Mouse (Mus musculus) cerebellum, postnatal 25 days (tissue): ENCODE data around the gene Spic.

Experiments
- DNase-seq, 2 experiments: peaks; one replicate each; pipeline ENCODE4 v3.0.0; 2021; ENCODE audit warnings: mixed read lengths in 2 of 2

Spic gene

DNA sequence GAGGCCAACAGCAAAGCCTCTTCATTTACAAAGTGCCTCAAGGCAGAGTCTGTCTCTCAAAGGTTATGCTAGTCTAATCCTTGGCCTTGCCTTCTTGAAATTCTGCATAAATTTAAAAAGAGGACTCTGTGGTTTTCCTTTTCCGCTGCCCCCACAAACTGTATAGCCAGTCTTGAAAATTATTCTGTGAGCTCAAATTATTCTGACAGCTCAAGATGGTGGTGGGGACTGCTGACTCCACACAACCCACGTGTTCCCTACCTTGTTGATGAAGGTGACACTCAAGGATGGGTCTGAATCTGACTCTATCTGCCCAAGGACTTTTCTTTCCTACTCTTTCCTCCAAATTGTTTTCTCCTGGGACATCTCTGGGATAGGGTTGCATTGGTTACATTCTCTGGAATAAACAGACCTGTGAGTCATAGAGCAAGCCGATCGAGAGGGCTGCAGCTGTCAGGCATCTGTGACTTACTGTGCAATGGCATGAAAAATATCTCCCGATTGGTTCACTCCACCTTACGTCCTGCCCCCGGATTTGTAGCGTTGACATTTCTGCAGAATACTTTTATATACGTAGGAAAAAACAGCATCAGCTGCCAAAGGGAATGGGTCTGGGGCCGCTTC is 53.4 kb downstream of the Spic start:
- DNase-seq: no peak

DNA sequence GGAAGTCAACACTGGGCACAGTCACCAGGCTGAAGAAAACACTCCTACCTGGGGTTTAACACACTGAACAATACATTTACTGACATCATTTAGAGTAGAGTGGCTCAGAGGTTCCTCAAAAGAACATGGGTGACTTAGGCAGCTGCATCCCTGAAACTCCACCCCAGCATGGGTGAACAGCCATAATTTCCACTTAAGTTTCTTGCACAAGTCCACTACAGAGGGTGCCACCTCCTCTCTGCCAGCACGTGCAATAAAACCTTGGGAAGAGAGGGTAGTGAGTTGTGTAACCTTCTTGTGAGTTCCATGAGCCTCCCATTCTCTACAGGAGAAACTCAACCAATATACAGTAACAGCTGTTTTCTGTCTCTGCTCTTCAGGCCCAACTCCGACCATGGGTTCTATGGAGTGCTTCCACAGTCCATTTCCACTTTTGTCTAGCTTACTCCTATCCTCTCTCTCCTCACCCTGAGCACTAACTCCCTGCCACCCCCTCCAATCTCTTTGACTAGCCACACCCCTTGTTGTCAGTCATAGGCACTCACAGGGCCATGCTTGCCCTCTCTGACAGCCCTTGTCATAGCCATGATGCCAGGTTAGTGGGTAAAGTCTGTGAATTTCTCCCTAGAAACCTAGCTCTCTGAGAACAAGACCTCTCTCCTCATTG is 54.0 kb downstream of the Spic start:
- no peak for DNase-seq

DNA sequence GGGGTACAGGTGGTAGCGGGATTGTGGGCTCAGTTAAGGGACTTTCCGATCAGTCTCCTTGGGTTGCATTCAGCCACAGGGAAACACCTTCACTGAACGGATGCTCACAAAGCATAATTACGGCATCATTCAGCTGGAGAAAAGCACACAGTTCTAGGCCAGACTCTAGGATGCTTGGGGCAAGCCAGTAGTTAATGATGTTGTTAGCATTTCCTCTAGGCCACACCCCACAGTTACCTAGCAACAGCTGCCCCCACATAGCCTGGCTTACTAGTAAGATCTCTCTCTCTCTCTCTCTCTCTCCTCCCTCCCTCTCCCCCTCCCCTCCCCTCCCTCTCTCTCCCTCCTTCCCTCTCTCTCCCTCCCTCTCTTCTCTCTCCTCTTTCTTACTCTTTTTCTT is 57.8 kb downstream of the Spic start:
- no peak for DNase-seq

DNA sequence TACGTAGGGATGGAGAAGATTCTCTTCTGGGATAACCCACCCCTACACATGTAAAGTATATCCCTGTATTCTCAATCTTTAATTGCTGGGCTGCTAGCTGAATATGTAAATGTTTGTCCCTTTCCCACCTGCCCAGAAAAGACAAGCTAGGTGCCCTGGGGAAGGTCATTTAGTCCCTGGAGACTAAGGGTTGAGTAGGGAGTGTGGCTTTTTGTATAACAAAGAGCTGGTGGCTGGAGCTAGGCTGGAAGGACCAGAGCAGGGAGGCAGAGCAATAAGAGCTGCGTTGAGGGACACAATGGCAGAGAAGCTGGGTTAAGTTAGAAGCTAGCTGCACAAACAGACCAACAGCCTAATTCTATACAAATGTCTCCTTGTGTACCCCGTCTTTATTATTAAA is 58.6 kb downstream of the Spic start:
- DNase-seq: no peak
